Mouse (Mus musculus): ENCODE measurements around the gene Rab24. TPM values are rescaled to one million over a fixed set of nuclear protein-coding genes. Genes with fewer than 3 reads are reported as not detected.
A peak's percentile ranks its signal among the peaks of the same experiment; 100 is the strongest.

The Rab24 gene
- 97.0 and 102 TPM in 2 replicates for polyA plus RNA-seq (2015; fragmentation: Nextera tagmentation; extraction: Ambion mirVana)

DNA sequence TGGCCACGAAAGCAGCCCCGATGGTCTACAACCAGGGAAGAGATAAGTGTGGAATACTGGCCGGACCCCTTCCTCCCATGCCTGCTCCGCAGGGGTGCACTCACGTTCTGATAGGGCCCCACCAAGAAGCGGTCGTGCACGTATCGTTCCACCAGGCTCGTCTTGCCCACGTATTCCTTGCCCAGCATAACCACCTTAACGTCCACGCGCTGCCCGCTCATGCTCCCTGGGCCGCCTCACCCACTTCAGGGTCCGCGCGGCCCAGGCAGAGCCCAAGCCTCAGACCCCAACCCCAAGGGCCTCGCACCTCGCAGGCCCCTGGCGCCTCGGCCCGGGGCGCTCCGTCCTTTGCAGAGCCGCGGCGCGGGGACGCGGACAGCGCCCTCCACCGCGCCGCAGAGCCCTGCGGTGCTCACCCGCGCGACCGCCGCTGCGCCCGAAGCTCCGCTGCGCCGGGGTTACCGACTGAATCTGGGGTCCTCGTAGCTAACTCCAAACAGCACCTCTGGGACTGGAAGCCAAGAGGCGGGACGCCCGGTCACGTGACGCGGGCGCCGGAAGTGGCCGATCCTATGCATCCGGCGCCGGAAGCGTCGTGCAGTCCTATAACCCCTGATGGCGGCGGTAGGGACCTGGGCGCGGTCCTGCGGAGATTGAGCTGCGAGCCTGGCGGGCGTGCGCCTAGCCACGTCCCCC lies at the start of gene Rab24:
Gene Rab24, minus strand, starts transcription at position 513 of the 696 bp plus-strand sequence.
- peak; percentile 92 for ATAC-seq (ENCODE audit: low FRiP score)
- peaks cover 59% of the 10 kb centered on the region for H3K36me3 ChIP-seq
- H3K4me1 ChIP-seq: peaks cover 39% of the 10 kb centered on the region
- peak within 1 kb of the TSS; percentile 86 for H3K4me3 ChIP-seq (replicated peaks)
- H3K27me3 ChIP-seq (replicated peaks): no peaks in the 10 kb centered on the region
- no peaks in the 10 kb centered on the region for H3K9me3 ChIP-seq (replicated peaks)
- under 1% methylated on average over 73 of the region's 73 CpGs for WGBS
- H3K27ac ChIP-seq (replicated peaks): peak within 1 kb of the TSS; percentile 81
- H3K4me2 ChIP-seq: peak within 1 kb of the TSS; percentile 92
- H3K9ac ChIP-seq (replicated peaks): peak within 1 kb of the TSS; percentile 86

DNA sequence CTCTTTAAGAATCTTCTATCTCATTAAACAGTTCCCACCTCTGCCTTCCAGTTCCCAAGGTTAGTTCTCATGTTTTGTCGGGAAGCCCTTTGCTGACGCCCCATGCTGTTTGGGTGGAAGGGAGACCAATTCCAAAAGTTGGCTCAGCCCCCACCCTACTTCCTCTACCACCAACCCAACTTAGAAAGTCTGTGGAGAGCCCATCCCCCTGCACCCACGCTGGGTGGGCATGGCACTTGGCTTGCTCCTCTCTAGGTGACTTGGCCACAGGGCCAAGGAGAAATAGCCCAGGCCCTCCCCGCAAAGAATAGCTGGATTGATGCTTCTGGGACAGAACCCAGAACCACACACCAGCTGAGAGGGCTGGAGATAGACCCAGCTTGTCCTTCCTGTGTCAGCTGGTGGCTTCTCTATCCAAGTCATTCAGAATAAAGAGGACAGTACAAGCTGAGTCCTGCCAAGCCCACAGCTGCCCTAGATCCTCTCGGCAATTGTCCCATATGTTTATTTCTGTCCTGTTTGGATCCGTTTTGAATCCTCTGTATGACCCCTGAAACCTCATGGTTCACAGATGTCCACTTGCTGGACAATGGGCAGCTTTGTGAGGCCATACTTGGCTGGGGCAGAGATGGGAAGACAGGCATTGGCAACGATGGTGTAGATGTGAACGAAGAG lies 49.4 kb upstream of the Rab24 start:
- Histone ChIP-seq H3K4me2 (no peak overlapping the region), H3K9me3 (replicated peaks) (no peaks in the 10 kb centered on the region), H3K9ac (replicated peaks) (no peak overlapping the region), H3K27me3 (replicated peaks) (peaks cover 37% of the 10 kb centered on the region), H3K36me3 (no peaks in the 10 kb centered on the region), H3K4me3 (replicated peaks) (no peak overlapping the region), H3K27ac (replicated peaks) (no peak overlapping the region), H3K4me1 (no peaks in the 10 kb centered on the region)
- 73% methylated on average over 8 of the region's 8 CpGs for WGBS
- no peak for ATAC-seq (ENCODE audit: low FRiP score)

DNA sequence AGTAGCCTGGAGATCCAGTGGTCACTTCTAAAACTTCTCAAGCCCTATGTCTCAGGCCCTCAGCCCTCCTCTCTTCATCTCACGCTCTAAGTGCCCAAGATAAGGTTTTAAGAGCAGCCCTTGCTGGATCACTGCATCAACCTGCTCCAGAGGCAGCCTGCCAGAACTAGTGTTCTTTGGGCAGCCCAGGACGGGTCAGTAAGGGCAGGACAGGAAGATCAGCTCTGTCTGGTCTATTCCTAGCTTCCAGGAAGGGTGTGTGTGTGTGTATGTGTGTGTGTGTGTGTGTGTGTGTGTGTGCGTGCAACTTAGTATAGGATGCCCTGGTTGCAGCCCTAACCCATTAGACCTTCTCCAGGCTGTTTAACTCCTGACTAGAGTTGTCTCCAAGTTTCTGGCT lies 48.5 kb upstream of the Rab24 start:
- Histone ChIP-seq H3K4me1 (no peaks in the 10 kb centered on the region), H3K9ac (replicated peaks) (no peak overlapping the region), H3K27me3 (replicated peaks) (peaks cover 33% of the 10 kb centered on the region), H3K4me2 (no peak overlapping the region), H3K9me3 (replicated peaks) (no peaks in the 10 kb centered on the region), H3K4me3 (replicated peaks) (no peak overlapping the region), H3K27ac (replicated peaks) (no peak overlapping the region), H3K36me3 (no peaks in the 10 kb centered on the region)
- ATAC-seq (ENCODE audit: low FRiP score): no peak
- 62% methylated on average over 3 of the region's 3 CpGs for WGBS

DNA sequence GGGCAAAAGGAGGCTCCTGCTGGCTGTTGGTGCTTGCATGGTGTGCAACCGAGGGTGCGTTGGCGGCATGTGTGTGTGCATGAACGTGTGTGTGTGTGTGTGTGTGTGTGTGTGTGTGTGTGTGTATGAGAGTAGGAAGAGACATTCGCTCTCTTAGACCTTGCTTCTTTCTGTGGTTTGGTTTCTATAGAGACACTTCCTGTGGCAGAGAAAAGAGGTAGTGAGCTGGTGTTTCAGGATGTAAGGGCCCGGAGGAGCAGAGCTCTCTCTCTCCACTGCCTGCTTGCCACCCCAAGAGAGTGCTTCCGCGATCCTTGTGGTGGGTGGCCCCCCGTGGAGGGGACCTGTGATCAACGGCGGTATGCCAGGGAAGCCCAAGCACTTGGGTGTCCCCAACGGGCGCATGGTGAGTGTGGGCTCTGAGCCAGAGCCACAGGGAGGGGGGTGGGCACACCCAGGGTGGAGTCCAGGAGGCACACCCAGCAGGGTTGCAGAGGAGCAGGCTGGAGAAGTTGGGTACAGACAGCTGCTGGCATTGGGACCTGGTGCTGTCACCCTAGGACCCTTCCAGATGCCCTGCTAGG lies 47.9 kb upstream of the Rab24 start, which contains the start of gene Rgs14:
Gene Rgs14, plus strand, starts transcription at position 202 of the 584 bp plus-strand sequence.
- Histone ChIP-seq H3K4me3 (replicated peaks) (no peak within 1 kb of the TSS), H3K9me3 (replicated peaks) (no peaks in the 10 kb centered on the region), H3K4me1 (no peaks in the 10 kb centered on the region), H3K27me3 (replicated peaks) (peaks cover 35% of the 10 kb centered on the region), H3K4me2 (no peak within 1 kb of the TSS; the same call in 1 of the 2 replicates), H3K36me3 (no peaks in the 10 kb centered on the region), H3K9ac (replicated peaks) (no peak within 1 kb of the TSS), H3K27ac (replicated peaks) (no peak within 1 kb of the TSS)
- 65% methylated on average over 13 of the region's 13 CpGs for WGBS
- ATAC-seq (ENCODE audit: low FRiP score): no peak

DNA sequence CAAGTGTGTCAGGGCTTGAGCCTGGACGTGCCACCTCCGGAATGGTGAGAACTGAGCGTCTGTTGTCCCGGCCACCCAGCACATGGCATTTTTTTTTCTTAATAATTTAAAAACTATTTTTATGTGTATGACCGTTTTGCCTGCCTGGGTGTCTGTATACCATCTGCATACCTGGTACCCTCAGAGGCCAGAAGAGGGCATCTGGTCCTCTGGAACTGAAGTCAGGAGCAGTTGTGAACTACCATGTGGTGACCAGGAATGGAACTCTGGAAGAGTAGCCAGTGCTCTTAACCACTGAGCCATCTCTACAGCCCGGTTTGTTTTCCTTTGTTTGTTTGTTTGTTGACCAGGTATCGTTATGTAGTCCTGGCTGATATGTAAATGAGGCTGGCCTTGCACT lies 46.7 kb upstream of the Rab24 start:
- Histone ChIP-seq H3K36me3 (no peaks in the 10 kb centered on the region), H3K27ac (replicated peaks) (no peak overlapping the region), H3K27me3 (replicated peaks) (peaks cover 25% of the 10 kb centered on the region), H3K4me1 (no peaks in the 10 kb centered on the region), H3K9me3 (replicated peaks) (no peaks in the 10 kb centered on the region), H3K4me3 (replicated peaks) (no peak overlapping the region), H3K4me2 (no peak overlapping the region), H3K9ac (replicated peaks) (no peak overlapping the region)
- WGBS: 81% methylated on average over 7 of the region's 7 CpGs
- no peak for ATAC-seq (ENCODE audit: low FRiP score)

DNA sequence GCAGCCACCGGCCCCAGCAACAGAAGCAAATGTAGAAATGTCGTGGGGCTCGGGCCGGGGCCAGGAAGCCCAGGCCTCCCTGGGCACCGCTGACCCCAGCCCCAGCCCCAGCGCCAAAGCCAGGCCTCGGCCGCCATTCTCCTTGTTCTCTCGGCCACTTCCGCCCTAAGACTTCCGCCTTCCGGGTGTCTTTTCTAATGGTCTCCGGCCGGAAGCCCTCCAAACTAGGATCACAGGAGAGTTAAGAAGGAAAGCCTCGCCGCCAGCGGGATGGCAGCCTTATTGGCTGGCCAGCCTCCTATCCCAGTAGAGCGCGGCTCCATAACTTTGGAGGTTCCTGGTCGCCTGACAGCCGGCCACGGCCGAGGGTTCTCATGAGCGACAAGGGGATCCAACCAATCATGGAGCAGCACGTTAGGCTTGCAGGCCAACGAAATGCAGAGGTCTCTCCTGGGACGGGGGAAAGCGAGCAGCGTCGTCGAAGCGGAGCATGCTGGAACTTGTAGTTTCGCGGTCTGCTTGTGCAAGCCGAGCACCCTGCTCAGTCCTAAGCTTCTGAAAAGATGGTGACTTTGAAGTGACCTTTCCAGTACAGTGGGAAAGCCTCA lies 40.8 kb upstream of the Rab24 start, which contains the start of gene Lman2:
Gene Lman2, minus strand, starts transcription at position 331 of the 608 bp plus-strand sequence.
- under 1% methylated on average over 35 of the region's 35 CpGs for WGBS
- H3K9ac ChIP-seq (replicated peaks): peak within 1 kb of the TSS; percentile 89
- peak; percentile 99 for ATAC-seq (ENCODE audit: low FRiP score)

DNA sequence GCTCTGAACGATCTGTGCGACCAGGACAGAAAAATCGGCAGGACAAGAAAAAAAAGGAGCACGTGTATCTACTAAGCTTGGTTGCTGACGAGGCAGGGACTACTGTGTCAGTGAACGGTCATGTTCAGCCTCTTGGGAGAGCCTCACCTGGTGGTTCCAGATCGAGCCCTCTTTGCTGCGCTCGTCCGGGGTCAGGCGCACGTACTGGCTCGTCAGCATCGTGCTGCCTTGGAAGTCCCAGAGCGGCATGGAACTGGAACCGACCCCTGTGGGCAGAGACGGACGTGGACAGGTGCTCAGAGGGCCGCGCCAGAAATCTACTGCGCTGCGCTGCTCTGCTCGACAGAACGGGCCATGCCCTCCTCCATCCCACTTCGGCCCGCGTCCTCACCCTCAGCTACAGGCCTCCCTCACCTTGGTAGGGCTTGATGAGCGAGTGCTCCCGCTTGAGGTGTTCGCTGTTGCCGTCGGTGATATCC lies 40.3 kb upstream of the Rab24 start:
- Histone ChIP-seq H3K9me3 (replicated peaks) (no peaks in the 10 kb centered on the region), H3K4me2 (peak overlapping the region; percentile 90), H3K36me3 (peaks cover 21% of the 10 kb centered on the region), H3K9ac (replicated peaks) (peak overlapping the region; percentile 89), H3K4me1 (peaks cover 37% of the 10 kb centered on the region), H3K27me3 (replicated peaks) (peaks cover 8% of the 10 kb centered on the region), H3K4me3 (replicated peaks) (peak overlapping the region; percentile 98), H3K27ac (replicated peaks) (peak overlapping the region; percentile 87)
- peak; percentile 51 for ATAC-seq (ENCODE audit: low FRiP score)
- WGBS: under 1% methylated on average over 32 of the region's 32 CpGs

More for the DNA sequence above, 40.8 kb upstream of the Rab24 start, which contains the start of gene Lman2:
- H3K36me3 ChIP-seq: peaks cover 19% of the 10 kb centered on the region
- H3K4me2 ChIP-seq: peak within 1 kb of the TSS; percentile 90
- peaks cover 12% of the 10 kb centered on the region for H3K27me3 ChIP-seq (replicated peaks)
- H3K4me1 ChIP-seq: peaks cover 37% of the 10 kb centered on the region
- peak within 1 kb of the TSS; percentile 87 for H3K27ac ChIP-seq (replicated peaks)
- no peaks in the 10 kb centered on the region for H3K9me3 ChIP-seq (replicated peaks)
- H3K4me3 ChIP-seq (replicated peaks): peak within 1 kb of the TSS; percentile 98

DNA sequence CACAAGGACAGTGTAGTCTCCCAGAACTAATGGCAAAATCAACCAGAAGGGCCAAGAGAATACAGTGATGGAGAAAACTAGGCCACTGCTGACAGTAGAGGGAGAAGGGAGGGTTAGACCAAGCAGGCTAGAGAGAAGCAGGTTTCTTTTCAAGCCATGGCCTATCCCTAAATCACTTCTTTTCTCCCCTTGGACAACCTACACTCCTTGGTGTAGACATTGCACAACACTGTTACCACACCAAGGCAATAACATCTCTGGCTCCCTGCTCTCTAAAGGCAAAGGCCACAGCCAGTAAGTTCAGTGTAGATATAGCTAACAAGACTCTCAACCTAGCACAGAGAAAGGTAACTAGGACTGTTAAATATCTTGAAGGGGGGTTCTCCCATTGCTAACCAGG lies 39.4 kb upstream of the Rab24 start:
- Histone ChIP-seq H3K4me3 (replicated peaks) (peak overlapping the region; percentile 98), H3K4me2 (peak overlapping the region; percentile 90), H3K36me3 (peaks cover 21% of the 10 kb centered on the region), H3K4me1 (peaks cover 37% of the 10 kb centered on the region), H3K27ac (replicated peaks) (no peak overlapping the region), H3K9ac (replicated peaks) (peak overlapping the region; percentile 89; the same call in 1 of the 2 replicates), H3K27me3 (replicated peaks) (peaks cover 5% of the 10 kb centered on the region), H3K9me3 (replicated peaks) (no peaks in the 10 kb centered on the region)
- ATAC-seq (ENCODE audit: low FRiP score): no peak

DNA sequence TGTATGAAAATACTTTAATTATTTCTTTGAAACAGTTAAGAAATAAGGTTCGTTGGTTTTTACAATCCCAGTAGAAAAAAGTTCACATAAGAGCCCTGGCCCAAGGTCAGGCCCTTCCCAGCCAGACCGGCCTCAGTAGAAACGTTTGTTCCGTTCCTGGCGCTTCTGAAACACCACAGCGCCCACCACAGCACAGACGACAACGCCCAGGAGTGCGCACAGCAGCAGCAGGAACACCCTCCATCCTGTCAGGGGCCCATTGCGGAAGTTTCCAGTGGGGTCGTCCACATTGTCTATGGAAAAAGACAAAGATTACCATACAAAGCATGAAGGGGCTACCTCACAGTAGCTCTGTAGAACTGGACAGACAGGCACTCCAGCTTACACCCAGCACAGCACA lies 25.0 kb upstream of the Rab24 start:
- H3K9me3 ChIP-seq (replicated peaks): no peaks in the 10 kb centered on the region
- H3K27ac ChIP-seq (replicated peaks): no peak overlapping the region
- H3K4me2 ChIP-seq: no peak overlapping the region
- H3K36me3 ChIP-seq: peaks cover 78% of the 10 kb centered on the region
- 90% methylated on average over 11 of the region's 11 CpGs for WGBS
- no peak overlapping the region for H3K4me3 ChIP-seq (replicated peaks)
- no peaks in the 10 kb centered on the region for H3K4me1 ChIP-seq
- H3K27me3 ChIP-seq (replicated peaks): no peaks in the 10 kb centered on the region
- no peak overlapping the region for H3K9ac ChIP-seq (replicated peaks)
- no peak for ATAC-seq (ENCODE audit: low FRiP score)

DNA sequence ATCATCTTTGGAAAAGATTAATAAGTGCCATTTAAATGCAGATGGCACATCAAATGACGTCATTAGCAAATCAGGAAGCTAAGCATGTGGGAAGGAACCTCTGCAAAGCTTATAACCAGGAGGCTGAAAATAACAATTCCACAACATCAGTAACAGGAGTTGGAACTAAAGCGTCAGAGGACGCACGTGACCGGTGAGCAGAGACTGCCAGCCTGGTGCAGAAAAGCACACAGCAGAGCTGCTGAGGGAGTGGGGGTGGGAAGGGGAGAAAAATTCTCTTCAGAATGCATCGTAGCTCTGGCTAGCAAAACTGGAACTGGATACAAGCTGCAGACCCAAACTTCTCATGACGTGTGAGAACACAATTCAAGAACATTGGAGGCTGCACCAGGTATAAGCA lies 22.5 kb upstream of the Rab24 start:
- no peaks in the 10 kb centered on the region for H3K4me1 ChIP-seq
- H3K36me3 ChIP-seq: peaks cover 56% of the 10 kb centered on the region
- no peak overlapping the region for H3K4me2 ChIP-seq
- 91% methylated on average over 7 of the region's 7 CpGs for WGBS
- ATAC-seq (ENCODE audit: low FRiP score): no peak
- no peak overlapping the region for H3K27ac ChIP-seq (replicated peaks)
- H3K27me3 ChIP-seq (replicated peaks): no peaks in the 10 kb centered on the region
- no peak overlapping the region for H3K9ac ChIP-seq (replicated peaks)
- no peaks in the 10 kb centered on the region for H3K9me3 ChIP-seq (replicated peaks)
- no peak overlapping the region for H3K4me3 ChIP-seq (replicated peaks)

DNA sequence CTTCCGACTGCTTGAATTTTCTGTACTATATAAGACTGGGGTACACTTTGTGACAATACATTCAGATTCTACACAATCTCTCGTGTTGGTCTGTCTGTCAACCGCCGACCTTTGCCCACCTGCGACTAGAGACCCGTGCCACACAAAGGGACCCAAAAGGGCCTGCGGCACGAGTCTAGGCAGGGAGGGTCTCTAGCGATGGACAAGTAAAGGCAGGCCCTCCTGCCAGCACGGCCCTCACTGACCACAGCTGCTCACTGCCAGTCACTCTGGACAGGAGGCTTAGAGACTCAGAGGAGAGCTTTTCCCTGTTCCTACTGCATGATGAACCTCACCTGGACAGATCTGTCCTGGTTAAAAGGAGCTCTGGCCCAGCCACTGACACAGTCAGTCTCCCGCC lies 20.7 kb upstream of the Rab24 start:
- WGBS: 54% methylated on average over 11 of the region's 11 CpGs
- Histone ChIP-seq H3K9ac (replicated peaks) (no peak overlapping the region), H3K27me3 (replicated peaks) (no peaks in the 10 kb centered on the region), H3K4me2 (no peak overlapping the region), H3K36me3 (peaks cover 39% of the 10 kb centered on the region), H3K4me3 (replicated peaks) (no peak overlapping the region), H3K27ac (replicated peaks) (no peak overlapping the region), H3K4me1 (no peaks in the 10 kb centered on the region), H3K9me3 (replicated peaks) (no peaks in the 10 kb centered on the region)
- no peak for ATAC-seq (ENCODE audit: low FRiP score)
